Mouse (Mus musculus): Measurements from ENCODE around the gene 1700019D03Rik.

DNA sequence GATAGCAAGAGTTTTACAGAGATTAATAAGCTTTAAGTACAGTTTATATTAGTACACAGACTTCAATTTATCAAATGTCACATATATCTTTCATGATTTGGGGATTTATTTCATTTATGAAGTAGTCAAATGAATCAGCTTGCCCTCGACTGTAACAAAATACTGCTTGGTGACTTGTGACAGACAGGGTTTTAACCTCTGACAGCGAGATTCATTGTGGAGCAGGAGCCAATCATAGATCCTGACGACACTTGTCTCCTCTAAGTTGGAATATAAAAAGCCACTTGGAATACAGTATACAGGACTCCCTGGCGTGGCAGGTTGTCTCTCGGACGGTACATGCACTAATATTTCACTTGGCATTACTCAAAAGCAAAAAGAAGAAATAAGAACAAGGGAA, 41.4 kb upstream of the 1700019D03Rik start, which contains the start of gene Mstn:
- TF ChIP-seq POLR2A (IDR thresholded peaks at IDR 0.05; ENCODE audit: borderline replicate concordance, low read depth, low read length) (no peak), CTCF (IDR thresholded peaks at IDR 0.05; ENCODE audit: low read depth, low read length) (no peak)
